Mouse (Mus musculus) liver, postnatal 0 days (tissue): ENCODE results near the gene Lrmda. TPM values are rescaled to one million over a fixed set of nuclear protein-coding genes. Genes with fewer than 3 reads are reported as not detected.

Experiments
- ATAC-seq: fragments of 200-750 bp; cut with Nextera tagmentation; 2 replicates; pipeline ENCODE4 v1.8.0; 2017; ENCODE audit warnings: mild to moderate bottlenecking, moderate library complexity
- DNase-seq: peaks from one replicate; pipeline ENCODE4 v3.0.0-alpha.2; 2016
- H3K27ac ChIP-seq: fragments of 300-500 bp; sonication (generic); 2 replicates; pipeline ENCODE4 v1.5.1; 2014; ENCODE audit warnings: antibody characterized with exemption, moderate library complexity, mild to moderate bottlenecking, low read depth
- H3K27me3 ChIP-seq: fragments of 300-500 bp; sonication (generic); 2 replicates; pipeline ENCODE4 v1.6.1; 2014; ENCODE audit warnings: low read length, control low read depth, mixed read lengths; ENCODE audit not compliant: insufficient read depth
- H3K36me3 ChIP-seq: fragments of 300-500 bp; sonication (generic); replicated peaks from 2 replicates; pipeline ENCODE4 v1.6.1; 2014; ENCODE audit warnings: mild to moderate bottlenecking, control low read depth, low read length, moderate library complexity, mixed read lengths; ENCODE audit not compliant: insufficient read depth
- H3K4me1 ChIP-seq: fragments of 300-500 bp; sonication (generic); 2 replicates; pipeline ENCODE4 v1.6.1; 2014; ENCODE audit warnings: antibody characterized with exemption, mild to moderate bottlenecking, control low read depth; ENCODE audit not compliant: insufficient read depth
- H3K4me2 ChIP-seq: fragments of 300-500 bp; sonication (generic); 2 replicates; pipeline ENCODE4 v1.6.1; 2014; ENCODE audit warnings: low read depth, mild to moderate bottlenecking, low read length, moderate library complexity, mixed read lengths
- H3K4me3 ChIP-seq: fragments of 300-500 bp; sonication (generic); 2 replicates; pipeline ENCODE4 v1.5.1; 2014; ENCODE audit warnings: low read depth, low read length
- H3K9ac ChIP-seq: fragments of 300-500 bp; sonication (generic); replicated peaks from 2 replicates; pipeline ENCODE4 v1.6.1; 2014; ENCODE audit warnings: mild to moderate bottlenecking, moderate library complexity
- H3K9me3 ChIP-seq: fragments of 300-500 bp; sonication (generic); 2 replicates; pipeline ENCODE4 v1.6.1; 2016; ENCODE audit warnings: mild to moderate bottlenecking, control low read depth, low read length, mixed read lengths
- CTCF ChIP-seq: sonication (generic); IDR thresholded peaks from 2 replicates; pipeline ENCODE4 v1.5.1; 2016; ENCODE audit warnings: antibody characterized with exemption, low read depth
- EP300 ChIP-seq: IDR thresholded peaks from 2 replicates; pipeline ENCODE4 v1.6.1; 2016; ENCODE audit warnings: antibody characterized with exemption, low read depth, mild to moderate bottlenecking
- WGBS: fragments of 180-500 bp; shearing (Covaris S2); extraction: QIAGEN DNeasy Blood & Tissue Kit; methylation state at CpG from one replicate; pipeline ENCODE4 v1.1.7; 2014; ENCODE audit not compliant: insufficient replicate concordance; 5-methylcytosine and 5-hydroxymethylcytosine counted together
- polyA plus RNA-seq: library from polyadenylated mRNA; unstranded; fragments of >200 nt; fragmentation: Nextera tagmentation; extraction: Ambion mirVana; gene quantifications from 2 replicates; pipeline ENCODE4 v1.2.1, GENCODE M21; 2015

Gene Lrmda
- polyA plus RNA-seq, 1 experiment from 2014 or later = 0.28 TPM

- WGBS = 72% methylated on average over 7 of the region's 7 CpGs
- H3K27ac ChIP-seq = no peak overlapping the region
- TF ChIP-seq CTCF (no peak), EP300 (no peak)
- H3K4me1 ChIP-seq = 0 out of 2 replicates have a peak, but pooled peaks cover 2% of the 10 kb centered on the region
- no peak for DNase-seq
- peaks cover 3% of the 10 kb centered on the region; the same call in 1 of the 2 replicates for H3K9me3 ChIP-seq
- no peaks in the 10 kb centered on the region for H3K36me3 ChIP-seq
- no peaks in the 10 kb centered on the region for H3K27me3 ChIP-seq
- no peak overlapping the region for H3K4me3 ChIP-seq
- no peak overlapping the region for H3K4me2 ChIP-seq
- H3K9ac ChIP-seq = no peak overlapping the region
- ATAC-seq = no peak
Observed at GRCm38 (mm10) chr14:22130950-22131585, 111.6 kb downstream of the Lrmda start.

GRCm38 (mm10) chr14:22139281-22139680 lies 119.8 kb downstream of the Lrmda start:
- no peaks in the 10 kb centered on the region for H3K4me1 ChIP-seq
- H3K9ac ChIP-seq = no peak overlapping the region
- no peak overlapping the region for H3K4me3 ChIP-seq
- no peaks in the 10 kb centered on the region for H3K36me3 ChIP-seq
- H3K27me3 ChIP-seq = no peaks in the 10 kb centered on the region
- WGBS = 64% methylated on average over 1 of the region's 1 CpGs
- H3K9me3 ChIP-seq = peaks cover 3% of the 10 kb centered on the region; the same call in 1 of the 2 replicates
- ATAC-seq (no peak), DNase-seq (no peak)
- no peak overlapping the region for H3K27ac ChIP-seq
- TF ChIP-seq CTCF = no peak
- TF ChIP-seq EP300 = no peak
- H3K4me2 ChIP-seq = no peak overlapping the region

- Histone ChIP-seq H3K9me3 (no peaks in the 10 kb centered on the region), H3K4me2 (no peak overlapping the region), H3K4me3 (no peak overlapping the region), H3K27ac (no peak overlapping the region), H3K9ac (no peak overlapping the region), H3K4me1 (peaks cover 3% of the 10 kb centered on the region; the same call in 1 of the 2 replicates), H3K27me3 (no peaks in the 10 kb centered on the region), H3K36me3 (no peaks in the 10 kb centered on the region)
- no peak for TF ChIP-seq CTCF
- no peak for TF ChIP-seq EP300
- DNase-seq (no peak), ATAC-seq (no peak)
- 56% methylated on average over 3 of the region's 3 CpGs for WGBS
Observed at GRCm38 (mm10) chr14:22144014-22144413, 124.5 kb downstream of the Lrmda start.

- ATAC-seq (no peak), DNase-seq (no peak)
- no peak overlapping the region for H3K4me2 ChIP-seq
- no peak overlapping the region for H3K9ac ChIP-seq
- H3K4me3 ChIP-seq = no peak overlapping the region
- no peaks in the 10 kb centered on the region for H3K36me3 ChIP-seq
- no peaks in the 10 kb centered on the region for H3K9me3 ChIP-seq
- H3K27ac ChIP-seq = no peak overlapping the region
- WGBS = 54% methylated on average over 4 of the region's 4 CpGs
- no peaks in the 10 kb centered on the region for H3K27me3 ChIP-seq
- TF ChIP-seq EP300 (no peak), CTCF (no peak)
- H3K4me1 ChIP-seq = peaks cover 3% of the 10 kb centered on the region; the same call in 1 of the 2 replicates
Observed at GRCm38 (mm10) chr14:22145863-22146262, 126.4 kb downstream of the Lrmda start.

- TF ChIP-seq CTCF (no peak), EP300 (no peak)
- no peak for DNase-seq
- no peak for ATAC-seq
- peaks cover 3% of the 10 kb centered on the region; the same call in 1 of the 2 replicates for H3K4me1 ChIP-seq
- H3K9ac ChIP-seq = no peak overlapping the region
- H3K27ac ChIP-seq = no peak overlapping the region
- H3K36me3 ChIP-seq = no peaks in the 10 kb centered on the region
- H3K27me3 ChIP-seq = no peaks in the 10 kb centered on the region
- H3K4me2 ChIP-seq = no peak overlapping the region
- no peak overlapping the region for H3K4me3 ChIP-seq
- 80% methylated on average over 12 of the region's 12 CpGs for WGBS
- H3K9me3 ChIP-seq = no peaks in the 10 kb centered on the region
Observed at GRCm38 (mm10) chr14:22146508-22147044, 127.1 kb downstream of the Lrmda start.

- Histone ChIP-seq H3K27ac (no peak overlapping the region), H3K4me2 (no peak overlapping the region), H3K9me3 (no peaks in the 10 kb centered on the region), H3K27me3 (no peaks in the 10 kb centered on the region), H3K9ac (no peak overlapping the region), H3K4me3 (no peak overlapping the region), H3K4me1 (peaks cover 3% of the 10 kb centered on the region; the same call in 1 of the 2 replicates), H3K36me3 (no peaks in the 10 kb centered on the region)
- TF ChIP-seq EP300 (no peak), CTCF (no peak)
- DNase-seq = no peak
- 46% methylated on average over 4 of the region's 4 CpGs for WGBS
- no peak for ATAC-seq
Observed at GRCm38 (mm10) chr14:22147341-22148024, 128.0 kb downstream of the Lrmda start.
